Mouse (Mus musculus) stomach, embryonic 16.5 days (tissue): ENCODE data around the gene Gm12258. TPM values are rescaled to one million over a fixed set of nuclear protein-coding genes. Genes with fewer than 3 reads are reported as not detected.
"Not testable (repeated sequence)": the region's sequence is repeated elsewhere in the genome, so short reads cannot be mapped to it uniquely, and the experiment has no call there.

Experiments used
- ATAC-seq: fragments of 200-750 bp; cut with Nextera tagmentation; 2 replicates; pipeline ENCODE4 v1.8.0; 2017; ENCODE audit warnings: moderate number of reproducible peaks, moderate TSS enrichment; ENCODE audit not compliant: insufficient read depth, low FRiP score
- H3K27ac ChIP-seq: fragments of 300-500 bp; sonication (generic); 2 replicates; pipeline ENCODE4 v1.5.1; 2014; ENCODE audit warnings: low read length
- H3K27me3 ChIP-seq: fragments of 300-500 bp; sonication (generic); 2 replicates; pipeline ENCODE4 v1.6.1; 2014; ENCODE audit warnings: low read length, control low read depth, mixed read lengths; ENCODE audit not compliant: control insufficient read depth, insufficient read depth
- H3K36me3 ChIP-seq: fragments of 300-500 bp; sonication (generic); 2 replicates; pipeline ENCODE4 v1.6.1; 2014; ENCODE audit warnings: low read length; ENCODE audit not compliant: control insufficient read depth, insufficient read depth
- H3K4me1 ChIP-seq: fragments of 300-500 bp; sonication (generic); 2 replicates; pipeline ENCODE4 v1.6.1; 2014; ENCODE audit warnings: low read length, control low read depth, mixed read lengths; ENCODE audit not compliant: control insufficient read depth, insufficient read depth
- H3K4me2 ChIP-seq: fragments of 300-500 bp; sonication (generic); 2 replicates; pipeline ENCODE4 v1.6.1; 2014; ENCODE audit warnings: low read depth, low read length, mixed read lengths
- H3K4me3 ChIP-seq: fragments of 300-500 bp; sonication (generic); replicated peaks from 2 replicates; pipeline ENCODE4 v1.5.1; 2014; ENCODE audit warnings: mild to moderate bottlenecking, low read length
- H3K9ac ChIP-seq: fragments of 300-500 bp; sonication (generic); 2 replicates; pipeline ENCODE4 v1.6.1; 2014; ENCODE audit warnings: low read length
- H3K9me3 ChIP-seq: fragments of 300-500 bp; sonication (generic); replicated peaks from 2 replicates; pipeline ENCODE4 v1.6.1; 2016; ENCODE audit warnings: low read length, control low read depth; ENCODE audit not compliant: control insufficient read depth
- WGBS: fragments of 180-500 bp; shearing (Covaris S2); extraction: QIAGEN DNeasy Blood & Tissue Kit; methylation state at CpG from one replicate; pipeline ENCODE4 v1.1.7; 2014; 5-methylcytosine and 5-hydroxymethylcytosine counted together
- polyA plus RNA-seq: library from polyadenylated mRNA; unstranded; fragments of >200 nt; fragmentation: Nextera tagmentation; extraction: Ambion mirVana; gene quantifications from 2 replicates; pipeline ENCODE4 v1.2.1, GENCODE M21; 2015

Gene Gm12258
- polyA plus RNA-seq, 1 experiment from 2014 or later, result 9.5 TPM

- WGBS, result 79% methylated on average over 3 of the region's 3 CpGs
- no peaks in the 10 kb centered on the region for H3K27me3 ChIP-seq
- ATAC-seq, result no peak
- no peak overlapping the region for H3K4me3 ChIP-seq
- no peak overlapping the region for H3K9ac ChIP-seq
- H3K9me3 ChIP-seq, result no peaks in the 10 kb centered on the region
- no peak overlapping the region for H3K27ac ChIP-seq
- no peaks in the 10 kb centered on the region for H3K4me1 ChIP-seq
- H3K4me2 ChIP-seq, result no peak overlapping the region
- H3K36me3 ChIP-seq, result no peaks in the 10 kb centered on the region
Measured at GRCm38 (mm10) chr11:58829764-58830163, 17.2 kb upstream of the Gm12258 start.

- H3K27ac ChIP-seq, H3K9ac ChIP-seq, H3K4me1 ChIP-seq, H3K4me2 ChIP-seq, H3K9me3 ChIP-seq, ATAC-seq, H3K4me3 ChIP-seq, H3K36me3 ChIP-seq, H3K27me3 ChIP-seq: not testable (repeated sequence)
- WGBS, result 62% methylated on average over 3 of the region's 3 CpGs
Measured at GRCm38 (mm10) chr11:58832541-58832940, 14.4 kb upstream of the Gm12258 start.

DNA sequence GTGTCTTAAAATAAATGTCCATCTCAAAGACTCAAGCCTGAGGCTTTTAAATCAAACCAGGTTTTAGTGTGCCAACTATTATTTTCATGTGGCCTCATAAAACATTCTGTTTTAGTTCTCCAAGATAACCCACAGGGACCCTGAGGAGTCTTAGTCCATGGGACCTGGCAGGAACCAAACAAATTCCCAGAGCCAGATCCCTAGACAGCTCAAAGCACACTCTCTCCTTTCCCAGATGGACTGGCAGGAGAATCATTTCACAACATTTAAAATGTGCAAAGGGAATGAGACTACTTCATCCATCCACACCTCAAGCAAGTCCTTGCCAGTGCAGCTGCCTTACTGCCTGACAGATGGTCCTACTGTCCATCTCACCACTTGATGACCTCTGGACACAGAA, 8.0 kb upstream of the Gm12258 start, which contains the start of gene Olfr311:
Gene Olfr311, plus strand, starts transcription at position 301 of the 400 bp plus-strand sequence.
- ATAC-seq, H3K9me3 ChIP-seq, H3K4me3 ChIP-seq, H3K36me3 ChIP-seq, H3K4me2 ChIP-seq, H3K27ac ChIP-seq, H3K4me1 ChIP-seq, H3K27me3 ChIP-seq, H3K9ac ChIP-seq: not testable (repeated sequence)

GRCm38 (mm10) chr11:58847636-58848035, 678 bp downstream of the Gm12258 start:
- peak overlapping the region; percentile 92 for H3K9ac ChIP-seq
- WGBS, result 44% methylated on average over 9 of the region's 9 CpGs
- H3K9me3 ChIP-seq, result no peaks in the 10 kb centered on the region
- peak overlapping the region; percentile 76 for H3K4me3 ChIP-seq
- peaks cover 7% of the 10 kb centered on the region; the same call in 1 of the 2 replicates for H3K36me3 ChIP-seq
- no peaks in the 10 kb centered on the region for H3K27me3 ChIP-seq
- ATAC-seq, result no peak
- peaks cover 6% of the 10 kb centered on the region; the same call in 1 of the 2 replicates for H3K4me1 ChIP-seq
- H3K27ac ChIP-seq, result no peak overlapping the region
- peak overlapping the region; percentile 87 for H3K4me2 ChIP-seq

GRCm38 (mm10) chr11:58849731-58850130, 2.8 kb downstream of the Gm12258 start:
- no peak overlapping the region for H3K9ac ChIP-seq
- no peak overlapping the region for H3K4me3 ChIP-seq
- H3K27ac ChIP-seq, result no peak overlapping the region
- no peak overlapping the region for H3K4me2 ChIP-seq
- no peaks in the 10 kb centered on the region for H3K27me3 ChIP-seq
- WGBS, result 58% methylated on average over 2 of the region's 2 CpGs
- no peaks in the 10 kb centered on the region for H3K9me3 ChIP-seq
- peaks cover 7% of the 10 kb centered on the region; the same call in 1 of the 2 replicates for H3K36me3 ChIP-seq
- peaks cover 6% of the 10 kb centered on the region; the same call in 1 of the 2 replicates for H3K4me1 ChIP-seq
- ATAC-seq, result no peak

DNA sequence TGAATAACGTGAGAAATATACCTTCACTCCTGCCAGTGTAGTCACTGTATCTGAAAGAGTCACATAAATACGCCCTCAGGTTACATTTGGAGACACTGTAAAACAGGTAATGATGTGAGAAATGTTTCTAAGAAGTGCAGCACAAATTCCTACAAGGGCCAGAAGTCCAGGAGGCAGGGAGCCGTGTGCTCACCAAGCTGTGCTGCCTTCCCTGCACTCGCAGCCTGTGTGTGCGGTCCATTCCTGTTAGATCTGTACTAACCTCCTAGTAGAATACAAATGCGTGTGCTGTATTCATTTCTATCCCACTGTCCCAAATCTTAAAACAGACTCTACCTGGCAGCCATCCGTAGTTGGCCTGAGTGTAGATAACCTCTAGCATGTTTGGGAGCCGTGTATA, 13.8 kb downstream of the Gm12258 start:
- no peak for ATAC-seq

DNA sequence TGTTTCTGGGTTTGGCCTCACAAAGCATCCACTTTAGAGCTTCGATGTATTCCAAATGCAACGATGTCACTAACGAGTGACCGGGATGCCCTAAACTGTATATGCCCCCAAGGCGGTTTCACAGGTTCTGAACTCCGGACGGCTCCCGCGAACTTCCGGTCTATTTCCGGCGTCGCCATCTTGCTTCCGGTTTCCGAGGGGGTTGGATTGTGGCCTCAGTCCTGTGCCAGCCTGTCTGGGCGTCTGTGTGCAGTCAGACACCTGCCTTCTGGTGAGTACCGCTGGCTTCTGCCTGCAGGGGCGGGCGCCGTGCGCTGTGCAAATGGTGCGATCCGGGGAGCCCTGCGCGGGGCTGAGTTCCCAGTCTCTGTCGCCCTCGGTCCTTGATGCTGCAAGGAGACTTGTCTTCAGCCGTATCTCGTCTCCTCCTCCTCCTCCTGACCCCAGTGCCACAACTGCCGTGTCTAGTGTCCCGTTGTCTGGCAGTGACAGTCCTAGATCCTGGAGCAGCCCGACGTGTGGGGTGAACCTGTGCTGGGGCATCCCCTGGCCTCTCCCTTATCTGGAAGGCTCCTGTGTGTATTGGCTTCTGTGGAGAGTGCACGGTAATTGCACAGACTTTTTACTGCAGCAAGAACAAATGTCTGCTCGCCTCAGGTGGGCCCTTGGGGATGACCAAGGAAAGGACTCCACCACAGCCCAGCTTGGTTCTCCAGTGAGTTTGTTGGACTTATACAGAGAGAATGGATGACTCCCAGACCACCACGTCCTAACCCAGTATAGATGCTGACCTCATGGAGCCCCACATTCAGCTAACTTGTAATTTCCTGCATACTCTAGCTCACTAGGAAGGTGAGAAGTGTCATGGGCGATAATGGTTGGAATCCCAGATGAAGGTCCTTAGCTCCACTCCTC, 20.3 kb downstream of the Gm12258 start, which contains the start of gene 2810021J22Rik:
Gene 2810021J22Rik, plus strand, starts transcription at position 178 of the 915 bp plus-strand sequence.
- no peaks in the 10 kb centered on the region for H3K27me3 ChIP-seq
- ATAC-seq, result peak; percentile 87
- H3K4me3 ChIP-seq, result peak within 1 kb of the TSS; percentile 67
- H3K4me2 ChIP-seq, result peak within 1 kb of the TSS; percentile 75
- peak within 1 kb of the TSS; percentile 78 for H3K9ac ChIP-seq
- WGBS, result 3% methylated on average over 37 of the region's 37 CpGs
- peak within 1 kb of the TSS; percentile 65 for H3K27ac ChIP-seq
- H3K36me3 ChIP-seq, result no peaks in the 10 kb centered on the region
- peaks cover 10% of the 10 kb centered on the region for H3K4me1 ChIP-seq
- H3K9me3 ChIP-seq, result no peaks in the 10 kb centered on the region

More for the DNA sequence above, 13.8 kb downstream of the Gm12258 start:
- Histone ChIP-seq H3K9me3 (peaks cover 24% of the 10 kb centered on the region), H3K9ac (no peak overlapping the region), H3K4me2 (no peak overlapping the region), H3K4me3 (no peak overlapping the region), H3K36me3 (peaks cover 50% of the 10 kb centered on the region), H3K4me1 (no peaks in the 10 kb centered on the region), H3K27me3 (no peaks in the 10 kb centered on the region), H3K27ac (no peak overlapping the region)
- WGBS, result 96% methylated on average over 8 of the region's 8 CpGs

DNA sequence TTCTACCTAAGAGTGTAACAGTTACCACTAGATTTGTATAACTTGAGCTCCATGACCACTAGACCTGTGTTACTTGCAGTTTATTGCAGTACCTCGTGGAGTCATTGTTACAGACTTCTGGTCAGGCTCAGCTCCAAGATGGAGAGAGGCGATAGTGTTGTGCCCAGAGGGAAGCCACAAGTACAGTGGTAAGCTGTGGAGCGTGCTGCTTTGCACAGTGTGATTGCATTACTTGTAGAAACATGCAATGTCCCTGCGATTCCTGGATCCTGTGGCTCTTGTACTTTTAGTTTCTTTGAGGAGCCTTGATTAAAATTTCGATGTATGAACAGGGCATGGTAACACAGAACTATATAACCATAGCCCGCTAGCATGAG, 21.0 kb downstream of the Gm12258 start:
- Histone ChIP-seq H3K9me3 (no peaks in the 10 kb centered on the region), H3K4me2 (peak overlapping the region; percentile 75), H3K4me3 (peak overlapping the region; percentile 67), H3K27ac (peak overlapping the region; percentile 20; the same call in 1 of the 2 replicates), H3K36me3 (no peaks in the 10 kb centered on the region), H3K9ac (peak overlapping the region; percentile 78), H3K4me1 (peaks cover 10% of the 10 kb centered on the region), H3K27me3 (no peaks in the 10 kb centered on the region)
- WGBS, result 72% methylated on average over 6 of the region's 6 CpGs
- ATAC-seq, result no peak

DNA sequence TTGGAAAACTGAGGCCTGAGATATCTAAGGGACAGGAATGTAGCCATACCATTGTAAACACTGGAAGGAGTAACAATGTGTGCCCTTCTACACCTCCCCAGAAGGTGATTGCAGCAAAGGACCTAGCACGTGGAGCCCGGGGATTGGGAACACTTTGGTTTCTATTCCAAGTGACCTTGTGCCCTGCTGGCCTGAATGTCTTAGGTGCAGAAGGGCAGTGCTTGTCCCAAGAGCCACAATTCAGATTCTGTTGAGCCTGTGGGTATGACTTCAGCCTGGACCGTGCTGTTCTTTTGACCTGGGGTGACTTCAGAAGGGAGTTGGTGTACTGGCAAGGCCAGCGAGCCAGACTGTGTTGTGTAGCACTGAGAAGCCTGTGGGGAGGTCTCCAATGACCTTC, 24.0 kb downstream of the Gm12258 start:
- H3K4me2 ChIP-seq, result no peak overlapping the region
- WGBS, result 89% methylated on average over 4 of the region's 4 CpGs
- no peak overlapping the region for H3K4me3 ChIP-seq
- H3K27me3 ChIP-seq, result no peaks in the 10 kb centered on the region
- H3K9ac ChIP-seq, result no peak overlapping the region
- ATAC-seq, result no peak
- no peak overlapping the region for H3K27ac ChIP-seq
- no peaks in the 10 kb centered on the region for H3K36me3 ChIP-seq
- H3K4me1 ChIP-seq, result peaks cover 10% of the 10 kb centered on the region
- no peaks in the 10 kb centered on the region for H3K9me3 ChIP-seq
